Mouse (Mus musculus) kidney, adult 2 months (tissue): ENCODE data around the gene Scube3.

Experiments used
- CTCF ChIP-seq: fragments of 200-500 bp; conservative IDR thresholded peaks from 2 replicates; pipeline ENCODE4 v1.5.1; 2011; ENCODE audit warnings: low read depth, mild to moderate bottlenecking, control low read depth, low read length, moderate library complexity, mixed read lengths; ENCODE audit not compliant: insufficient read depth, insufficient read length
- POLR2A ChIP-seq: fragments of 200-500 bp; IDR thresholded peaks from one replicate; pipeline ENCODE4 v1.6.1; 2011; ENCODE audit warnings: low read depth, low read length, control low read depth

DNA sequence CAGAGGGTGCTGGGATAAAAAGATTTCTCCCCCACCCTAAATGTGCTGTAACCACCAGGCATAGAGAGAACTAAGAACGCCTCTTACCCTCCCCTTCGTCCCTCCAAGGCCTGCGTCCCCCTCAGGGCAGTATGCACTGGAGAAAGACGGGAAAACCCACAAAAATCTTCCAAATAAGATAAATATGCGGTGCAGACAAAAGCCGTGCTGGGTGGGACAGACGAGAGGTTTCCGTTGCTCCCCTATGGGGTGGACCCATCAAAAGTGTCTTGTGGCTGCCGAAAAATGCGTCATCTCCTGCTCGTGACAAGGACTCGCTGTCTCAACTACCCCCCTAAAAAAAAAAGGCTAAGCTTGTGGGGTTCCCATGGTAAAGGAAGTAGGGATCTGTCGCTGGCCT, 19.0 kb upstream of the Scube3 start:
- TF ChIP-seq CTCF: no peak
- TF ChIP-seq POLR2A: no peak
